Mouse (Mus musculus) mature B cell (primary cell): ENCODE results near the gene Zfp664.

Experiments
- in situ Hi-C: fragments of 300-500 bp; cut with MboI; formaldehyde crosslinking; loops from 2 replicates; pipeline ENCODE4 v1.14.3; 2019

The Zfp664 gene

GRCm38 (mm10) chr5:124862013-124862866 is at the start of gene Zfp664, which contains the start of gene Ccdc92:
TSS of gene Zfp664 (plus strand) at chr5:124862691.
TSS of gene Ccdc92 (minus strand) at chr5:124862424.
- in situ Hi-C loops: loop anchor here (10.0 kb wide), 1 partner anchor 427 kb away; the partner anchor contains the start of gene Kmt5a

GRCm38 (mm10) chr5:124814797-124815196 is 47.7 kb upstream of the Zfp664 start:
- in situ Hi-C loops: no loop called here

DNA sequence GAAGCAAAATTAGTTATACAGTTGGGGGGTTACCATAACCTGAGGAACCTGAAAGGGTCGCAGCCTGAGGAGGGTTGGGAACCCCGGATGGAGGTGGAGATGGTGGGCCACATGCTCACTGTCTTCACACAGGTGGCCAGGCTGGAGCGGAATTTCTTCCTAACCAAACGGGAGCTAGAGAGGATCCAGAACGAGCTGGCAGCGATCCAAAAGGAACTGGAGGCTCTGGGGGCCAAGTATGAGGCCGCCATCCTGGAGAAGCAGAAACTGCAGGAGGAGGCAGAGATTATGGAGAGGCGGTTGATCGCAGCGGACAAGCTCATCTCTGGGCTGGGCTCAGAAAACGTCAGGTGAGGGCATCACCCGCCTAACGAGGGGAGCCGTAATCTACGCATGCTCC is 45.4 kb upstream of the Zfp664 start:
- in situ Hi-C loops: no loop called here

- in situ Hi-C loops: no loop called here
Observed at GRCm38 (mm10) chr5:124822128-124822894, 40.2 kb upstream of the Zfp664 start.

DNA sequence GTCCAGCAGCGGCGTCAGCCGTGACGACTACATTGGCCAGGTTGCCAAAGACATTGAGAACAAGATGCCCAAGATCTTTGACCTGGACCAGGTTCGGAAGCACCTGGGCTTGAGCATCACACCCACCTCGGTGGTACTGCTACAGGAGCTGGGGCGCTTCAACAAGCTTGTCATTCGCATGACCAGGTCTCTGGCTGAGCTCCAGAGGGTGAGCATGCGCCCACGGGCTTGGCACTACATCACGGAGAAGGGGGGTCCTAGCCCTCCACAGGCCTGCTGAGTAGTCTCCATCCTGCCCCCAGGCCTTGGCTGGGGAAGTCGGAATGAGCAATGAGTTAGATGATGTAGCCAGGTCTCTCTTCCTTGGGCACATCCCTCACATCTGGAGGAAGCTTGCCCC is 32.2 kb upstream of the Zfp664 start:
- in situ Hi-C loops: no loop called here

GRCm38 (mm10) chr5:124835218-124835617 is 27.3 kb upstream of the Zfp664 start:
- in situ Hi-C loops: no loop called here

DNA sequence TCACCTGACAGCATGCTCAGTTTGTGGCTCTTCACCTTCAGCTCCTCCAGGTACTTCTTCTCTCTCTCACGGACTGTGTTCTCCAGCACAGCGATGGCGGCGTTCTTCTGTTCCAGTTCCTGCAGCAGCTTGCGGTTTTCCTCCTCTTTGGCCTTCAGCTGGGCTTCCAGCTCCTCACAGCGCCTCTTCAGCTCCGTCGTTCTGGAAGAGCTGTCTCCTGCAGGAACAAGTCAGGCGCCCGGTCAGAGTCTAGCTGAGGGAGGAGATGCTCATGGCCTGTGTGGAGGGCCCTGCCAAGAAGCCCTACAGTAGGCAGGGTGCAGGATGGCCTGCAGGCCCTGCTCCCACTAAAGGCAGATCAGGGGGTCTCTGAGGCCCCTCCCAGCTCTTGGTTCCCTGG is 26.4 kb upstream of the Zfp664 start:
- in situ Hi-C loops: no loop called here

- in situ Hi-C loops: no loop called here
Observed at GRCm38 (mm10) chr5:124836621-124837020, 25.9 kb upstream of the Zfp664 start.

- in situ Hi-C loops: no loop called here
Observed at GRCm38 (mm10) chr5:124840202-124840601, 22.3 kb upstream of the Zfp664 start.

DNA sequence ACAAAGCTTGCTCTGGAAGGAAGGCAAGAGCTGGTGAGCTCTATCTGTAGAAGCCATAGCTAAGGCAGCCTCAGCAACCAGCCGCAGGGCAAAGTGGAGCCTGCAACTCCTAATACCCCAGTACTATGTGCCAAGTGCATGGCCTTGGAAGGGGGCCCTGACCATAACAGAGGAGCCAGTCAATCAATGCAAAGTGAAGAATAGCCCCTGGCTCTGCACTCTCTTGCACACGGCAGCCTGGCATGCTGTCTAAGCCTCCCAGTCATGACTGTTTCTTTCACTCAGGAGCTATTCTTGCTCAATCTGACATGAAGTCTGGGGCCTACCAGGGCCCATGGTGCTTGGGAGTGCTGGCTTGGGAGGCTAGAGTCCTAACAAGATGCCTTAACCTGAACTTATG is 21.8 kb upstream of the Zfp664 start:
- in situ Hi-C loops: no loop called here

DNA sequence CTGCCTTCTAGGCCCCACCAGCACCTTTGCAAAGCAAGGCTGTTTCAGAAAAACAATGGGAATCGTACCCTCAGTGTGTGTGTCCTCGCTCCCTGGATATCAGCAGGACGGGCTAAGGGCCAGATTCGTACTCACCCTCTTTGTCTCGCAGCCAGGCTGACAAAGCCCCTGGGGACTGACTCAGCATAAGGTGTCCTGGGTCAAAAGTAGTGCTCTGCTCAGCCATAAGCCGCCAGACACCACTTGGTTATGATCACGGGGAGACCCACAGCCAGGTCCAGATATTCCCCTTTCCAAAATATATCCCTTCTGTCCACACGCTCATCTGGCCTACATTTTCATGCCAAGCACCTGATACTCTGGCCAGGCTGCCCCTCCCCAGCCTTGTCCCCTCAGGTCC is 19.1 kb upstream of the Zfp664 start:
- in situ Hi-C loops: no loop called here

GRCm38 (mm10) chr5:124844929-124845328 is 17.6 kb upstream of the Zfp664 start:
- in situ Hi-C loops: no loop called here

- in situ Hi-C loops: no loop called here
Observed at GRCm38 (mm10) chr5:124847014-124847413, 15.5 kb upstream of the Zfp664 start.

DNA sequence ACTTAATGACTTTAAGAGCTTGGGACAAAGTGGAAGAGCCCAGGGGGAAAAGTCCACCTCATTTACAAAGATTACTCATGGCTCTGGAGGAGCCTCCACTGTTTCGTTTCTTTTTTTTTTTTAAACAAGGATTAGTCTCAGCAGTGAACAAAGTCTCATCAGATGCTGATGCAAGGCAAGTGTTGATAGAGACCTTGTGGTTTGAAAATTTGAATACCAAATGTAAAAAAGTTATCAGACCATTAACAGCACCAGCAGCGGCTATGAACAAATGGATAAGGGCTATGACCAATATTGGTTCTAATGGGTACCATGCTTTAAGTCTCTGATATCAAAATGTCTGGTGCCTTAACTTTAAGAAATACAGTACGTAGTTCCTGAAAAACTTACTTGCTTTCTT is 13.5 kb upstream of the Zfp664 start:
- in situ Hi-C loops: no loop called here

GRCm38 (mm10) chr5:124851572-124851971 is 10.9 kb upstream of the Zfp664 start:
- in situ Hi-C loops: no loop called here

GRCm38 (mm10) chr5:124852294-124852693 is 10.2 kb upstream of the Zfp664 start:
- in situ Hi-C loops: no loop called here

DNA sequence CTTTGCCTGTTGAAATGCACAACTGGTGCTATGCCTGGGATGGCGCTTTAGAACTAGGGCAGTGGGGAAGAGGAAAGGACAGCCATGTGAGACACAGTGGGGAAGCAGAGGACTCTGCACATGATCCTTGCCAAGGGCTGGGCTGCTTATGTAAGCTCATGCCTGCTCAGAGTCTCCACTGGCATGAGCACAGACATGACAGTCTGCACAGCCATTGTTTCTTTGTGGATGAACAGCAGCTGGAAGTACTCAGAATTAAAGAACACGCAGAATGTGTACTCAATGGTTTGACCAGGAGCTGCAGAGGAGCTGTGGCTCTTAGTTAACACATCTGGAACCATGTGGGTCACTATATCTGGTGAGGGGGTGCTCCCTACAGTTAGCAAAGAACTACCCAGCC is 9.4 kb upstream of the Zfp664 start:
- in situ Hi-C loops: no loop called here

- in situ Hi-C loops: no loop called here
Observed at GRCm38 (mm10) chr5:124854202-124854601, 8.3 kb upstream of the Zfp664 start.

- in situ Hi-C loops: loop anchor here (10.0 kb wide), 1 partner anchor 425 kb away; the partner anchor contains the start of gene Kmt5a
Observed at GRCm38 (mm10) chr5:124860013-124860412, 2.5 kb upstream of the Zfp664 start.

- in situ Hi-C loops: loop anchor here (10.0 kb wide), 1 partner anchor 427 kb away; the partner anchor contains the start of gene Kmt5a
Observed at GRCm38 (mm10) chr5:124861463-124861862, 1.0 kb upstream of the Zfp664 start.

DNA sequence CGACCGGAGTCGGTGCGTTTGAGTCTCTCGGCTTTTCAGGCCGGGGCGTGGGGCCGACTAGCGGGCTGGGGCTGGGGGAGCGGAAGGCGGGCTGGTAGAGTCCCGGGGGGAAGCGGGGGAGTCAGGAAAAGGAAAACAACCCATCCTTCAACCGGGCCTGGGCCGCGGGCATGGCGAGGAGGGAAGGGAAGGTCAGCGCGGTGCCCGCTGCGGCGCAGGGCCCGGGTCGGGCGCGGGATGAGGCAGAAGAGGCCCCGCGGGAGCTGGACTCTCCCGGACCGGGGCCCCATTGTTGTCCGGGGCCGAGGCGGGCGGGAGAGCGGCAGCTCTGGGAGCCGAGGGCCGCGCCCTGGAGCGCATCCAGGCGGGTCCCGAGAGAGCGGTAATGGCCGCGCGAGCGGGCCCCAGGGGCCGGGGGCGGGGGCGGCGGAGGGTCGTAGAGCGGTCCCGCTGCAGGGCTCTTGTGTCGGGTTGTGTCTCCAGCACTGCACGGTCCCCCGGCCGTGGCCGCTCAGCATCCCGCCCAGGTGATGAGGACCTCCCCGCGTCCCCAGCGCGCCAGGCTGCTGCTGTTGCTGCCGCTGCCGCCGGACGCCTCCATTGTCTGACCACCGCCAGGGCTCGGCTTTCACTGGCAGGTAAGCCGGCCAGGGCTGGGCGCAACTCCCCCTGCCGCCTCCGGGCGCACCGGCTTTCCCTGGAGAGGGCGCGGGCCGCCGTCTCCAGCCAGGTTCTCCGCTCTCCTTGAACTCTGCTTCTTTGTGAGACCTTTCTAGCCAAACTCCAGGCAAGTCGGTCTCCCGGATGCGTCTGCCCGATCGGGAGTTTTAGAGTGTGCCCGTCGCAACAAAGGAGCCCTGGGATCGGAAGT is 615 bp downstream of the Zfp664 start:
- in situ Hi-C loops: loop anchor here (10.0 kb wide), 1 partner anchor 428 kb away; the partner anchor contains the start of gene Kmt5a

DNA sequence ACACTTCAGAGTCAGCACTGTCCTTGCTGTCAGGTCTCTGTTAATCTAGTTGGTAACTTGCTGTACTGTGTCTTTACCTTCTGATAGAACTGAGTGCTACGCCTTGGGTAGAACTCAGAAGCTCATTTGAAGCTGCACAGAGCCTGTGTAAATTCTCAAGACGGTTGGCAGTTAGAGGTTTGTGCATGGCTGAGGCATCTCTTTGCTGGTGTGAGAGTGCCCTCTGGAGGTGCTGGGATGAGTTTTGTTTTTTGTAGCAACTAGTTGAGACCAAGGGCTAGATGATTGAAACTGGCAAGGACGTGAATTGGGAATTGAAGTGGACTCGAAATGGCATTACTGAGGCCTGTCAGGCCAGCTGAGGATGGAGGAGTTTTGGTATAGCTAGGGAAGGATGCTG is 6.5 kb downstream of the Zfp664 start:
- in situ Hi-C loops: loop anchor here (10.0 kb wide), 1 partner anchor 434 kb away; the partner anchor contains the start of gene Kmt5a
